Mouse (Mus musculus) liver, postnatal 0 days (tissue): ENCODE measurements around the gene Mmp15.

Experiments used
- CTCF ChIP-seq: sonication (generic); IDR thresholded peaks from 2 replicates; pipeline ENCODE4 v1.5.1; 2016; ENCODE audit warnings: antibody characterized with exemption, low read depth
- EP300 ChIP-seq: IDR thresholded peaks from 2 replicates; pipeline ENCODE4 v1.6.1; 2016; ENCODE audit warnings: antibody characterized with exemption, low read depth, mild to moderate bottlenecking

DNA sequence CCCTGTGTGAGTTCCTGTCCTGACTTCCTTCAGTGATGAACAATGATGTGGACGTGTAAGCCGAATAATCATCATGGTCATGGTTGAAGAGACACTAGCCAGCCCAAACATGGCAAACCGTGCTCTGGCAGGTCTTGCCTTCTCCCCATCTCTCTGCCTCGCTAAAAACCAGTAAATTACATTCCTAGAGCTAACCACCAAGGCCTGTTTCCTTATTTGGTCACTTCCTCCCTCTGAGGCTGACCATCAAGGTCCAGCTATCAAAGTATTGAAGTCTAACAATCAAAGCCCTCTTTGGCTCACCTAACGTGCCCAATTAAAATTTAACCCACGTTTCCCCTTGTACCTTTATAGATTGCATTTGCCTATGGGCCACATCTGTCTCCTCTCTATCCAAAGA, 10.2 kb downstream of the Mmp15 start:
- no peak for TF ChIP-seq CTCF
- TF ChIP-seq EP300: no peak
